Mouse (Mus musculus): ENCODE measurements around the gene Ksr2. TPM values are rescaled to one million over a fixed set of nuclear protein-coding genes. Genes with fewer than 3 reads are reported as not detected.

Ksr2 gene
- total and polyA plus RNA-seq, 3 experiments, result not detected

GRCm38 (mm10) chr5:117469572-117469971 is 55.8 kb downstream of the Ksr2 start (continued):
- TF ChIP-seq CTCF (IDR thresholded peaks at IDR 0.05 in 2 of 3, conservative IDR thresholded peaks at IDR 0.05 in 1 of 3; ENCODE audit: control insufficient read depth in 1 of 3, insufficient read depth in 1 of 3, low read depth in 2 of 3, low read length in 3 of 3, poor library complexity in 1 of 3, severe bottlenecking in 1 of 3) (no peak), BHLHE40 (IDR thresholded peaks at IDR 0.05; ENCODE audit: borderline replicate concordance, low read depth, low read length) (peak; percentile 90), TCF12 (IDR thresholded peaks at IDR 0.05; ENCODE audit: low read depth, low read length) (peak; percentile 97), MAZ (IDR thresholded peaks at IDR 0.05; ENCODE audit: low read depth, low read length) (no peak), GABPA (IDR thresholded peaks at IDR 0.05; ENCODE audit: low read depth, low read length) (no peak), MYC (IDR thresholded peaks at IDR 0.05; ENCODE audit: low read depth, low read length) (no peak), MAX (IDR thresholded peaks at IDR 0.05; ENCODE audit: low read length) (peak; percentile 46; the same call in 1 of the 2 replicates), EP300 (IDR thresholded peaks at IDR 0.05; ENCODE audit: low read depth in 1 of 2, low read length in 2 of 2) (peak; percentile 95 to 100), RCOR1 (IDR thresholded peaks at IDR 0.05; ENCODE audit: low read depth, low read length) (peak; percentile 92), ZNF384 (IDR thresholded peaks at IDR 0.05; ENCODE audit: low read depth, low read length) (no peak), MEF2A (IDR thresholded peaks at IDR 0.05; ENCODE audit: extremely low read depth, insufficient replicate concordance, low read depth, low read length, poor library complexity, severe bottlenecking) (no peak), TAL1 (IDR thresholded peaks at IDR 0.05; ENCODE audit: low read length) (peak; percentile 83), TBP (IDR thresholded peaks at IDR 0.05; ENCODE audit: low read depth, low read length) (no peak), SMC3 (IDR thresholded peaks at IDR 0.05; ENCODE audit: low read depth, low read length) (no peak)

- Histone ChIP-seq H3K4me3 (ENCODE audit: control insufficient read depth in 1 of 2, insufficient read depth in 1 of 2, low read depth in 2 of 2, low read length in 2 of 2) (no peak overlapping the region), H3K27me3 (ENCODE audit: control insufficient read depth in 1 of 2, insufficient read depth in 2 of 2, low read length in 2 of 2) (no peaks in the 10 kb centered on the region), H3K9ac (ENCODE audit: control insufficient read depth, low read depth, low read length, poor library complexity, severe bottlenecking) (no peak overlapping the region), H3K36me3 (ENCODE audit: control insufficient read depth in 1 of 2, insufficient read depth in 2 of 2, low read length in 2 of 2) (no peaks in the 10 kb centered on the region), H3K27ac (ENCODE audit: control insufficient read depth, low read depth, low read length) (no peak overlapping the region), H3K9me3 (replicated peaks; ENCODE audit: insufficient read depth, low read length) (no peaks in the 10 kb centered on the region), H3K4me1 (ENCODE audit: control insufficient read depth in 1 of 2, insufficient read depth in 2 of 2, low read length in 2 of 2) (no peaks in the 10 kb centered on the region), H3K79me2 (ENCODE audit: control insufficient read depth, insufficient read depth, low read length, poor library complexity) (no peaks in the 10 kb centered on the region)
- no peak for DNase-seq (ENCODE audit: low read depth, low spot score)
- TF ChIP-seq MAFK (IDR thresholded peaks at IDR 0.05; ENCODE audit: borderline replicate concordance, low read depth, low read length) (no peak), JUND (IDR thresholded peaks at IDR 0.05; ENCODE audit: low read depth, low read length) (no peak), NRF1 (IDR thresholded peaks at IDR 0.05; ENCODE audit: insufficient read depth, low read depth, low read length, poor library complexity, severe bottlenecking) (no peak), MXI1 (IDR thresholded peaks at IDR 0.05; ENCODE audit: low read depth, low read length) (no peak), USF1 (IDR thresholded peaks at IDR 0.05; ENCODE audit: low read depth, low read length) (no peak), MAZ (IDR thresholded peaks at IDR 0.05; ENCODE audit: low read depth, low read length) (no peak), NELFE (IDR thresholded peaks at IDR 0.05; ENCODE audit: low read depth, low read length) (no peak), MAX (IDR thresholded peaks at IDR 0.05; ENCODE audit: low read length) (no peak), USF2 (IDR thresholded peaks at IDR 0.05; ENCODE audit: borderline replicate concordance in 1 of 2, insufficient read depth in 1 of 2, low read depth in 1 of 2, low read length in 2 of 2) (no peak), CHD1 (IDR thresholded peaks at IDR 0.05; ENCODE audit: low read depth, low read length) (no peak), CTCF (IDR thresholded peaks at IDR 0.05 in 2 of 3, conservative IDR thresholded peaks at IDR 0.05 in 1 of 3; ENCODE audit: control insufficient read depth in 1 of 3, insufficient read depth in 1 of 3, low read depth in 2 of 3, low read length in 3 of 3, poor library complexity in 1 of 3, severe bottlenecking in 1 of 3) (no peak), BHLHE40 (IDR thresholded peaks at IDR 0.05; ENCODE audit: borderline replicate concordance, low read depth, low read length) (no peak), POLR2AphosphoS5 (IDR thresholded peaks at IDR 0.05; ENCODE audit: borderline replicate concordance, low read depth, low read length) (no peak), ZC3H11A (IDR thresholded peaks at IDR 0.05; ENCODE audit: low read depth, low read length) (no peak), HCFC1 (IDR thresholded peaks at IDR 0.05; ENCODE audit: low read depth, low read length) (no peak)
These were observed 67.4 kb downstream of the Ksr2 start for GRCm38 (mm10) chr5:117481162-117481561.
